Mouse (Mus musculus): ENCODE results near the gene Nmnat3.
A peak's percentile ranks its signal among the peaks of the same experiment; 100 is the strongest.

The Nmnat3 gene

DNA sequence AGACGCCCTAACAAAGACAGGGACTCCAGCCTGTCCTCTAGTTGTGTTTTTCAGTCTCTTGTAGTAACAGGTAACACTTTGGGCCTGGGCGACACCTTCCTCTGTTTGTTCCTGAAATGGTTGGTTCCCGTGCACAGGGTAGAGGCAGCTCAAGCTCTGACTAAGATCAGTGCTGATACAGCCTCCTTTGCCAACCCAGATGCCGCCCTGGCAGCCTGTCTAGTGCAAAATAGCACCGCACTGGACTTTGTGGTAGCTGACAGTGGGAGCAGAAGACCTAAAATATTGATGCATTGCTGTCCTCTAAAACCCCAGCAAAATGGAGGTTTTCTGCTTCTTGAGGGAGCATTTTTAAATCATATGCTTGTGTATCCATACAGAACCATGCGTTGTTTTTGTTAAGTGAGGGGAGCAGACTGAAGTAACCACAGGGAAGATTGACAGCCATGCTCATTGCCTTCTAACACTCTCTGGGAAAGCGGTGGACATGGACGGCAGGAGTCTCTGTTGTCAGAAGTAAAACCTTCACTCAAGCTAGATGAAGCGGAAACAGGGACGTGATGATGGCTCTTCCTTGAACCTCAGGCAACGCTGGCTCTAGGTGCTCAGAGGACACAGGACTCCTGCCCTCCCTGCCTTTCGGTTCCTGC lies 24.2 kb downstream of the Nmnat3 start:
- DNase-seq (ENCODE audit: low spot score in 2 of 2), result no peak

DNA sequence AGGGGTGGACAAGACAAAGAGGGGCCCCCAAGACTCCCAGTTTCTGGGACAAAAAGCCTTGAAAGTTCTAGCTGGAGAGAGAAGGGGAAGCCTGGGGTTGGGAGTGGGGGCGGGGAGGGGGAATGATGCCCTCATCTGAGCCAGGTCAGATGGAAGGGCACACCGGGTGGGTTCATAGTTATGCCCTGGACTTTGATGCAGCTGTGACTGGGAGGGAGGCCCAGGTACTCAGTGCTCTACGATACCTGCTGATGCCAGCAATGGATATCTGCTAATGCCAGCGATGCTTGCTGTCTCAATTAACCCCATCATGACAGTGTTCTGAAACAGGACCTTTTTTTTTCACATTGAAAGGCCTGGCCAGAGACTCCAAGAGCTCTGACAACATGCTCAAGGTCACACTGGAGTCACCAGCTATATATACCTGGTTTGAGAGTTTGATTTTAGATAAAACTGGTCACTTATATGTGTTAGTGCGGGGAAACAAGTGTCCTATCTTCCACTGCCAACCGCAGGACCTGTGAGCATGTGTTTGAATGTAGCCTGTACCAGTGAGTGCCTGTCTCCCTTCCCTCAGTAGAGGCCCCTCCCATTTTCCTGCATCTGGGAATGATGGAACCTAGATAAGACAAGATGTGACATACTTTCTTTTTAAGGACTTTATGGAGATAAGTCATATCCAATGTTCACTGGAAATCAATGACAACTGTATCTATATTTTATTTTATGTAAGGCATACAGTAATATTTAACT lies 25.6 kb downstream of the Nmnat3 start:
- DNase-seq (ENCODE audit: low spot score in 2 of 2), result no peak

GRCm38 (mm10) chr9:98313587-98313986 lies 26.4 kb downstream of the Nmnat3 start:
- DNase-seq (ENCODE audit: low spot score in 2 of 2), result no peak

- DNase-seq (ENCODE audit: low spot score in 2 of 2), result no peak
These were observed 26.9 kb downstream of the Nmnat3 start for GRCm38 (mm10) chr9:98314059-98314650.

GRCm38 (mm10) chr9:98317897-98318296 lies 30.7 kb downstream of the Nmnat3 start:
- DNase-seq (ENCODE audit: low spot score in 2 of 2), result no peak

GRCm38 (mm10) chr9:98318875-98319274 lies 31.6 kb downstream of the Nmnat3 start:
- no peak for DNase-seq (ENCODE audit: low spot score in 2 of 2)

- DNase-seq (ENCODE audit: low spot score in 2 of 2), result no peak
These were observed 33.5 kb downstream of the Nmnat3 start for GRCm38 (mm10) chr9:98320785-98321184.

DNA sequence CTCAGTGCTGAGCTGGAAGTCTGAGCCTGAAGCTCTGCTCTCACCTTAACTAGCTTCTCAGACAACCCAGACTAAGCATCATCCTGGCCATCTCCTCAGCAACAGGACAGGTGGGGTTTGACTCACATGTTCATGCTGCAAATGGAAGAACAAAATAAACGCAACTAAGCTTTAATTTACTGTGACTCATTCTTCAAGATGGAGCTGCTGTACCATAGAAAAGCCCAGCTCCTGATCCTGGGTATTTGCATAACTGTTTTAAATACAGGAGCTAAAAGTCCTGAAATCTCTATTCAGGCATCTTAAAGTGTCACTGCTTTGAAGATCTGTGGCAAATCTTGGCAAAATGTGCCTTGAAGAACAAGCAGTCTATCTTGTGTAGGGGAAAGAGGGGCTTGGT lies 38.9 kb downstream of the Nmnat3 start:
- no peak for DNase-seq (ENCODE audit: low spot score in 2 of 2)

- no peak for DNase-seq (ENCODE audit: low spot score in 2 of 2)
These were observed 41.4 kb downstream of the Nmnat3 start for GRCm38 (mm10) chr9:98328415-98329176.

GRCm38 (mm10) chr9:98329274-98330105 lies 42.3 kb downstream of the Nmnat3 start:
- DNase-seq (ENCODE audit: low spot score in 2 of 2), result peak in 1 of 2 experiments; percentile 43

- DNase-seq (ENCODE audit: low spot score in 2 of 2), result no peak
These were observed 46.1 kb downstream of the Nmnat3 start for GRCm38 (mm10) chr9:98333219-98333754.

DNA sequence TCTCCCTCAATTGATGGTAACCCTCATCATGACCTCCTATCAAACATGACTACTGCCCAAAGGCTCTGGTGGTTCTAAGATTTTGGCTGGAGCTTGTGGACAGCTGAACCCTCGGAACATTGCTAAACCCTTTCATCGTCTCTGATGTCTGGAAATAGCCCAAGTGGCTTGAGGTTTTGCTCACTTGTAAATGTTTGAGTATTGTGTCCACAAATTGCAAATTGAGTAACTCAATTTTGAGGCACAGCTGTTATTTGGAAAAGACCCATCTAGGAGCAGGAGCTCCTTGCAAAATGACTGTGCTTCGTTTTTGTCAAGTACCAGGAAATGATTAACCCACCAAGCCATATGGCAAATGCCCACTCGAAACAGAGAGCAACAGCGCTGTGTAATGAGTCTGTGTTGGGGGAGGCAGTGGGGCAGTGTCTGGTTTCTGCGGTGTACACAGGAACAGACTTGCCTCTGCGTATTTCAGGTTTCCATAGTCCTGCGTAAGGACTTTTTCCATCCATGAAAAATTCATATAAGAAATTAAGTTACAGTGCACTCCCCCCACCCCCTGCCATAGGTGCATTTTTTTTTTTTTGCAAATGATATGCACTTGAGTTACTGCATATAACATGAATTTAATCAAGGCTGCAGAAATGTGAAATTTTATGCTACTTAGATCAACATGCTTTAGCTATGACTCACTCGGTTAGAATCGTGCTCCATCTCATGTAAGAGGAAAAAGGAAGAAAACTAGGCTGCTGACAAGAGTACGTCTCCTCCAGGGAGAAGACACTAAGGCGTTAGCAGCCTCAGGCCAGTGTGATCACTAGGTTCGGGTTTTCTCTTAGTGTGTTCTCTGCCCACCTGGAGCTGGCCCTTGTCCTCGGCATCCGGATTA lies 50.9 kb downstream of the Nmnat3 start:
- DNase-seq (ENCODE audit: low spot score in 2 of 2), result no peak

- no peak for DNase-seq (ENCODE audit: low spot score in 2 of 2)
These were observed 52.7 kb downstream of the Nmnat3 start for GRCm38 (mm10) chr9:98339971-98340370.

GRCm38 (mm10) chr9:98340427-98340826 lies 53.2 kb downstream of the Nmnat3 start:
- DNase-seq (ENCODE audit: low spot score in 2 of 2), result no peak

DNA sequence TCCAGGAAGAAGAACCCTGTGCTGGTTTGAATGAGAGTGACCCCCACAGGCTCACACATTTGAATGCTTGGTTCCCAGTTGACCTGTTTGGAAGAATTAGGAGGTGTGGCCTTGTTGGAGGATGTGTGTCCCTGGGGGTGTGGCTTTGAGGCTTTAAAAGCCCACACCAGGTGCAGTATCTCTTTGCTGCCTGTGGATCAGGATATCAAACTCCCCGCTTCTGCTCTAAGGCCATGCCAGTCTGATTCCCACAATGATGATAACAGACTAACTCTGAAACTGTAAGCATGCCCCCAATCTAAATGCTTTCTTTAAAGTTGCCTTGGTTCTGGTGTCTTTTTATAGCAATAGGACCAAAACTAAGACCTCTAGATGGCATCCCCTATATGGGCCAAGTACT lies 58.6 kb downstream of the Nmnat3 start:
- DNase-seq (ENCODE audit: low spot score in 2 of 2), result no peak

DNA sequence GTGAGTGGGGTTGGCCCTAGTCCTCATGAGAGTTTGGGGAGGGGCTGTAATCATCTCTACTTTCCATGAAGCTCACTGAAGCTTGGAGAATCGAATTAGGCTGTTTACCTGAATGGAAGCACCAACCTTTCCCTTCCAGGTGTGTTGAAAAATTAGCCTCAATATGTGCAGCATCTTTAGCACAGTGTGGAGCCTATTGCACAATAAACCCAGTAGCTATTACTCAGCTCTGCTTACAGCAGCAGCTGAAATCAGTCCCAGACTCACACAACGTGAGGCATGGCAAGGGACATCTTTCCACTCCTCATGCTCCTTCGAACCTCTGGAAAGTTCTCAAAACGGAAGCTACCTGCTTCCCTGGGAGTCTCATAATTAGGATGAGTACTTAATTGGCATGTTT lies 59.0 kb downstream of the Nmnat3 start:
- DNase-seq (ENCODE audit: low spot score in 2 of 2), result no peak

- DNase-seq (ENCODE audit: low spot score in 2 of 2), result no peak
These were observed 59.8 kb downstream of the Nmnat3 start for GRCm38 (mm10) chr9:98347021-98347420.

DNA sequence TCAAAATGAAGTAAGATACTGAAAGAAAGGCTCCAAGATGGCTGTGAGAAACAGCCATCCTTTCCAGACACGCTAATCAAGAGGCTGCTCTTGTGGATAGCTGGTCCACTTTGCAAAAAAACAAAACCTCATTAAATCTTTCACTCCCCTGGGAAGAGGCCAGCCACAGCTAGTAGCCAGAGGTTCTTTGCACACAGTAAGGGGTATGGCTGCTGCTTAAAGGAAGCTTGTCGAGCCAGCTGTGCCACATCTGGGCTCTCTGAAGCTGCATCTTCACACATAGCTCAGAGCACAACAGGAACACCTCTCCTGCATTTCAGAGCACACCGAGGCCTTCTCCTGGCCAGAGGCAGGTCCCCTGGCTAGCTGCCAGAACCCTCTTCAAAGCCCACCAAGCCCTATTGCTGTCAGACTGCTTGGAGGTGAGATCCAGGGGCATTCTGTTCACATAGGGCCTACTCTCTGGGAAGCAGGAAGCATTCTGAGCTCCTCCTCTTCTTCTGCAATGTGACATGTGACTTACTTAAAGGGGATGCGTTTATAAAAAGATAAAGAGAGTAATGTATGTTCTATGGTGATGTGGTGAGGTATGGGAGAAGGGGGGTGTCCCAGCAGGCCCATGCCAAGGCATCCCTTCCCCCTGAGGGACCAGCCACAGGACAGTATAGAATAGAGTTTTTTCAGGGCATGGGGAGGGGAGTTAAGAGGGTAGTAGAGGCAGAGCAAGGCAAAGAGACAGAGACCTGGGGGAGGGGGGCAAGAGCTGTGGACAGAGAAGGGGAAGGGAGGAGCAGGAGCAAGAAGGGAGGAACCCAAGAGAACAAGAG lies 63.3 kb downstream of the Nmnat3 start:
- no peak for DNase-seq (ENCODE audit: low spot score in 2 of 2)

DNA sequence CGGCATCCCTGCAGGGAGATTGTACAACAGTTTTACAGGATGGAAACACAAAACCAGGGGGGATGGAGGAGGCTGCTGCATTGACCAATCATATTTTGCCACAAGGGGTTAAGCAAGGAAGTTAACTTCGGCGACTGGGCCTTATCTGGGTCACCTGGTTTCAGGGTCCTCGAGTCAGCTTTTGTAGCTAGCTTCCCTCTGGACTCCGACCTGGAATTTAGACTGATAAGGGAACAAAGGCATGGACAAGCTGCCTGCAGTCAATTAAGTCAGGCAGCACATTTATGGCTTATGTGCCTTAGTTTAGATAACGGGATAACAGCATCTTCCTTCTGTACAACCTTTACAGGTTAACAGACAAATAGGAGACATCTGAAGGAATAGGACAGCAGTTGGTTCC lies 65.1 kb downstream of the Nmnat3 start:
- no peak for DNase-seq (ENCODE audit: low spot score in 2 of 2)

Data from cerebellum, postnatal 4 days (tissue).